Mouse (Mus musculus): ENCODE measurements at regions not wholly inside any gene's neighbourhood (a gene's known extent, or its start where the extent isn't known, plus 50 kb on each side); places are given as distances from the start of the nearest gene placed in this dataset.

DNA sequence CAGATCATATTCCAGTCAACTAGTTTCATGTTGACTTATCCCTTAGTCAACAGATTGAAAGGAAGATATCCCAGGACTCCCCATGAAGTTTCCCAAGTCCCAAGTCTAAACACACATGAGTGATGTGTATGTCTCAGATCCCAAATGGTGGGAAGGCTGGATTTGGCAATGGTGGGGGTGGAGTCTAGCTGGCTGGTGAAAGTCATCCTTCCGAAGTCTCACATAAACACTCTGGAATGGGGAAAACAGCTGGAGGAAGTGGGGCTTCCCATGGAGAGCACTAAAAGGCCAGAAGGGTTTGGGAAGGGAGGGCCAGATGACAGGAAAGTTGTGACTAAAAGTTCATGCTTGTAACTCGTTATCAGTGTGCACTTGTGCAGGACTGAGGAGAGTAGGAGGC is 628.8 kb upstream of the Id2 start:
- H3K27ac ChIP-seq (ENCODE audit: low read length), result no peak overlapping the region
- no peaks in the 10 kb centered on the region for H3K36me3 ChIP-seq (ENCODE audit: control insufficient read depth, insufficient read depth, low read length)
- no peaks in the 10 kb centered on the region for H3K27me3 ChIP-seq (ENCODE audit: control insufficient read depth, insufficient read depth, low read length)
- H3K9me3 ChIP-seq (ENCODE audit: control insufficient read depth, low read depth, low read length), result no peaks in the 10 kb centered on the region
- no peak overlapping the region for H3K4me2 ChIP-seq (replicated peaks; ENCODE audit: low read depth, low read length)
- no peak for ATAC-seq (ENCODE audit: insufficient number of reproducible peaks, insufficient read depth, low FRiP score, low read depth)
- H3K4me1 ChIP-seq (ENCODE audit: control insufficient read depth, insufficient read depth, low read length), result no peaks in the 10 kb centered on the region
- no peak overlapping the region for H3K9ac ChIP-seq (replicated peaks; ENCODE audit: low read depth, low read length)
- 15% methylated on average over 2 of the region's 2 CpGs for WGBS
- H3K4me3 ChIP-seq (ENCODE audit: low read depth, low read length), result no peak overlapping the region

DNA sequence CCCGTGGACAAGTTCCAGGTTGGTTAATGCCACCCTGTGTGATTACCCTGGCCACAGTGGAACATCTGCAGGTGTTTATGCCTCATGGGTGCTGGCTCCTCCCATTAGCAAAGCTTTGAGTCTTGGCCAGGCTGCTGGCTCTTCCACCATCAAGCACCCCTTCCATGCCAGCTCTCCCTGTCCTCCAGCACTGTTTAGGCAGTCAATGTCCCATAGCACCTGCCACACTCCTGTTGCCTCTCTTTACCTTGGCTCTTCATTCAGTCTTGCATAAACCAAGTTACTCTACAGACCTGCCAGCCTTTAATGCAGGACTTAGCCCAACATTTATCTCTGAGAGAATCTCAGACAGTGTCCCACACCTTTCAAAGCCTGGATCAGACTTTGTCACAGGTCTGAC is 614.2 kb upstream of the Id2 start:
- H3K4me2 ChIP-seq (replicated peaks; ENCODE audit: low read depth, low read length), result no peak overlapping the region
- H3K9me3 ChIP-seq (ENCODE audit: control insufficient read depth, low read depth, low read length), result no peaks in the 10 kb centered on the region
- no peaks in the 10 kb centered on the region for H3K4me1 ChIP-seq (ENCODE audit: control insufficient read depth, insufficient read depth, low read length)
- no peak overlapping the region for H3K9ac ChIP-seq (replicated peaks; ENCODE audit: low read depth, low read length)
- no peak for ATAC-seq (ENCODE audit: insufficient number of reproducible peaks, insufficient read depth, low FRiP score, low read depth)
- no peaks in the 10 kb centered on the region for H3K36me3 ChIP-seq (ENCODE audit: control insufficient read depth, insufficient read depth, low read length)
- no peak overlapping the region for H3K4me3 ChIP-seq (ENCODE audit: low read depth, low read length)
- 93% methylated on average over 1 of the region's 1 CpGs for WGBS
- no peaks in the 10 kb centered on the region for H3K27me3 ChIP-seq (ENCODE audit: control insufficient read depth, insufficient read depth, low read length)
- no peak overlapping the region for H3K27ac ChIP-seq (ENCODE audit: low read length)

DNA sequence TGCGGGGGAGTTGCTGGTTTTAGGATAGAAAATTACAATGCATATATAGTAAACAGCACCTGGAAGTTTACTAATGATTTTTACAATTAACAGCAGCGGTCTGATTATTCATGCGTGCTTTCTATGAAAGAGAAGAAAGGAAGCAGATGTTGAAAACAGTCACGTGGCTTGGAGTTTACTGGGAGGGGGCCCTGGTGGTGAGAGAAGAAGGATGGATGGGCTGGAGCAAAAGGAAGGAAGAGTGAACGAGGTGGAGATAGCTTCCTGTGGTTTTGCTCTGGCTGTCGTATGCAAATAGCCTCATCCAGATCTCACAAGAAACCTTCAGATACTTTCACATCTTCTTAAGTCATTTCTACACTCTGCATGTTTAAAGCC is 606.1 kb upstream of the Id2 start:
- WGBS, result 24% methylated on average over 6 of the region's 6 CpGs
- no peak for ATAC-seq (ENCODE audit: insufficient number of reproducible peaks, insufficient read depth, low FRiP score, low read depth)
- Histone ChIP-seq H3K4me1 (ENCODE audit: control insufficient read depth, insufficient read depth, low read length) (no peaks in the 10 kb centered on the region), H3K4me2 (replicated peaks; ENCODE audit: low read depth, low read length) (peak overlapping the region; percentile 29), H3K36me3 (ENCODE audit: control insufficient read depth, insufficient read depth, low read length) (no peaks in the 10 kb centered on the region), H3K9ac (replicated peaks; ENCODE audit: low read depth, low read length) (no peak overlapping the region), H3K9me3 (ENCODE audit: control insufficient read depth, low read depth, low read length) (no peaks in the 10 kb centered on the region), H3K27me3 (ENCODE audit: control insufficient read depth, insufficient read depth, low read length) (no peaks in the 10 kb centered on the region), H3K4me3 (ENCODE audit: low read depth, low read length) (no peak overlapping the region), H3K27ac (ENCODE audit: low read length) (no peak overlapping the region)

DNA sequence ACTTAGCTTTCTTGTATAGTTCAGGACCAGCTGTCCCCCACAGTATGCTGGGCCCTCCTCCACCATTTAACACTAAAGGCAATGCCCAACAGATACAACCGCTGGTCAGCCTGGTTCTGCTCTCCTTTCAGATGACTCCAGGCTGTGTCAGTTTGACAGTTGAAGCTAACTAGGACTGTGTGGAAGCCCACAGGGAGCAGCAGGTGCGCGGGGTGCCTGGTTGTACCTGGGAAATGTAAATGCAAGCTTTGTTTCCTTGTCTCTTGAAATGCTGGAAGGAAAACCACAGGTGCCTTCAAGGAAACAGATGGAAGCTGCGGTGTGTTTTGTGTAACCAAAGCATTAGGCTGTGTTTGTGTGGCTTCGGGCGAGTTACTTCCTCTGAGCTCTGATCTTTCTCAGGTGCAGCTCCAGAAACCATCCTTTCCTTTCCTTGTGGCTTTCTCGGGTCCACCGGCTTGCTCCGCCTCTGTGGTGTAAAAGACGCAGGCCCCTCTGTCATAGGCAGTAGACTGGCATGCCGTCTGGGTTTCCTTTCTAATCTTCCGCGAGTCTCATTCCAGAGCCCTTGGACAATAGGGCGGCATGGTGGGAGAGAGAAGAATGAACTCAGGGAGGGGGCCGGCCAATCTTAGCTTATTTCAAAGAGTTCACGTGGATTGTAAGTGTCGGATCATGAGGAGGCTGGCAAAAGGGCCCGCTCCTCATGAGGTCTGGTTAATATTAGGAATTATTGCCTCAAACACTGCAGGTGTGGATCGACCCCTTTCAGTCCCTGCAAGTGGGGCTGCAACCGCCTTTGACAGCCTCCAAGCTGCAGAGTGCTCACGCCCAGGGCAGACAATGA is 605.5 kb upstream of the Id2 start:
- WGBS, result 20% methylated on average over 21 of the region's 21 CpGs
- Histone ChIP-seq H3K4me3 (ENCODE audit: low read depth, low read length) (no peak overlapping the region), H3K4me2 (replicated peaks; ENCODE audit: low read depth, low read length) (peak overlapping the region; percentile 29), H3K36me3 (ENCODE audit: control insufficient read depth, insufficient read depth, low read length) (no peaks in the 10 kb centered on the region), H3K27ac (ENCODE audit: low read length) (no peak overlapping the region), H3K9ac (replicated peaks; ENCODE audit: low read depth, low read length) (no peak overlapping the region), H3K4me1 (ENCODE audit: control insufficient read depth, insufficient read depth, low read length) (no peaks in the 10 kb centered on the region), H3K27me3 (ENCODE audit: control insufficient read depth, insufficient read depth, low read length) (no peaks in the 10 kb centered on the region), H3K9me3 (ENCODE audit: control insufficient read depth, low read depth, low read length) (no peaks in the 10 kb centered on the region)
- ATAC-seq (ENCODE audit: insufficient number of reproducible peaks, insufficient read depth, low FRiP score, low read depth), result no peak

DNA sequence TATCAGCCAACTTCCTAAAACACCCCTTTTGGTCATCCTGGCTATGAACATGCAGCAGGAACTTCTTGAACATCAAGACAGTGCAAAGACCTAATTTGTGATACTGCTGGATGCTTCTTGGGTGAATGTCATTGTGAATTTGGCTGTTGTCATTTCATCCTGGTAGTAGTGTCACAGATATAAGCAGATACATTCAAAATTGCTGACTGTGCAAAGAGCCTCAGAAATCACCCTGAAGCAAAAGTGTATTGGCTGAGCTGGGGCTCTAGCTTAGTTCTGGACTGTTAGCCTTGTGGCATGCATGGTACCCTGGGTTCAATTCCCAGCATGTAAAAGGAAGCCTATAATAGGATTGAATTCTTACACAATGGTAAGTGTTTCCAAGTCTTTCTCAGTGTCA is 590.1 kb upstream of the Id2 start:
- H3K9me3 ChIP-seq (ENCODE audit: control insufficient read depth, low read depth, low read length), result no peaks in the 10 kb centered on the region
- H3K27me3 ChIP-seq (ENCODE audit: control insufficient read depth, insufficient read depth, low read length), result no peaks in the 10 kb centered on the region
- no peak overlapping the region for H3K4me2 ChIP-seq (replicated peaks; ENCODE audit: low read depth, low read length)
- no peaks in the 10 kb centered on the region for H3K4me1 ChIP-seq (ENCODE audit: control insufficient read depth, insufficient read depth, low read length)
- H3K27ac ChIP-seq (ENCODE audit: low read length), result no peak overlapping the region
- no peaks in the 10 kb centered on the region for H3K36me3 ChIP-seq (ENCODE audit: control insufficient read depth, insufficient read depth, low read length)
- no peak overlapping the region for H3K9ac ChIP-seq (replicated peaks; ENCODE audit: low read depth, low read length)
- no peak for ATAC-seq (ENCODE audit: insufficient number of reproducible peaks, insufficient read depth, low FRiP score, low read depth)
- H3K4me3 ChIP-seq (ENCODE audit: low read depth, low read length), result no peak overlapping the region

DNA sequence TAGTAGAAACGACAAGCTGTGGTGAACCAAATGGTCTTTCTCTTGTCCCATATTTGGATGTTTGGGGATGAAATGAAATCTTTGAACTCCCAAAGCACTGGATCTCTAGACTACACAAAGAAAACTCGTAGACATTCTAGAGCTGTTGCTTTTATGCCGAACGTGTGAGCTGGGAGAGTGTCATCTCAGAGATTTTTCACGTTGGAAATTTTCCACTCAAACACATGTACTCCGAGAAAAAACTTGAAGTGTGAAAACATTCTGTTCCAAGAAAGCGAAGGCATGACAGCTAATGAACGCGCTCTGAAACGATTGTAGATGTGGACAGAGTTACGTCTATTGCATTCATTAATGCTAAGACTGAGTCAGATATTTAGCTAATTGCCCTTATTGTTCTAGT is 579.7 kb upstream of the Id2 start:
- no peak overlapping the region for H3K27ac ChIP-seq (ENCODE audit: low read length)
- 85% methylated on average over 11 of the region's 11 CpGs for WGBS

DNA sequence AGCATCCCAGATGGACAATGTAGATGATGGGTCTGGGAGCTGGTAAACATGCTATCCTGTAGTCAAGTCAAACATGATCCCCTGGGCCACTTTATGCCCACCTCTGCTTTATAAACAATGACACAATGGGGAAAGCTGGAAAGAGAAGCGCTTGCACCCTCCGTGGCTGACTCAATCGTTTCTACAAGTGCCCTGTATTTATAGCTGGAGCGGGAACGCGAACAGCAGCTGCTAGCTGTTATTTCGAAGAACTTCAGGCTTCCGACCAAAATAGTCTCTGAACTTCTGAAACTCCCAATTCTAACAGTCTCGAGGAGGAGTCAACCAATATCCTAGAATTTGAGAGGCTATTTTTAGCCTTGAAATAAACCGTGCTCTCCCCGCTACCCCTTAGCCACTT is 571.4 kb upstream of the Id2 start:
- ATAC-seq (ENCODE audit: insufficient number of reproducible peaks, insufficient read depth, low FRiP score, low read depth), result no peak
- Histone ChIP-seq H3K4me1 (ENCODE audit: control insufficient read depth, insufficient read depth, low read length) (no peaks in the 10 kb centered on the region), H3K27me3 (ENCODE audit: control insufficient read depth, insufficient read depth, low read length) (no peaks in the 10 kb centered on the region), H3K9ac (replicated peaks; ENCODE audit: low read depth, low read length) (no peak overlapping the region), H3K27ac (ENCODE audit: low read length) (no peak overlapping the region), H3K36me3 (ENCODE audit: control insufficient read depth, insufficient read depth, low read length) (no peaks in the 10 kb centered on the region), H3K9me3 (ENCODE audit: control insufficient read depth, low read depth, low read length) (no peaks in the 10 kb centered on the region), H3K4me2 (replicated peaks; ENCODE audit: low read depth, low read length) (no peak overlapping the region), H3K4me3 (ENCODE audit: low read depth, low read length) (no peak overlapping the region)
- 69% methylated on average over 11 of the region's 11 CpGs for WGBS

More for the DNA sequence above, 579.7 kb upstream of the Id2 start:
- Histone ChIP-seq H3K9ac (replicated peaks; ENCODE audit: low read depth, low read length) (no peak overlapping the region), H3K4me2 (replicated peaks; ENCODE audit: low read depth, low read length) (no peak overlapping the region), H3K9me3 (ENCODE audit: control insufficient read depth, low read depth, low read length) (no peaks in the 10 kb centered on the region), H3K36me3 (ENCODE audit: control insufficient read depth, insufficient read depth, low read length) (no peaks in the 10 kb centered on the region), H3K4me3 (ENCODE audit: low read depth, low read length) (no peak overlapping the region), H3K27me3 (ENCODE audit: control insufficient read depth, insufficient read depth, low read length) (no peaks in the 10 kb centered on the region), H3K4me1 (ENCODE audit: control insufficient read depth, insufficient read depth, low read length) (no peaks in the 10 kb centered on the region)
- ATAC-seq (ENCODE audit: insufficient number of reproducible peaks, insufficient read depth, low FRiP score, low read depth), result no peak

DNA sequence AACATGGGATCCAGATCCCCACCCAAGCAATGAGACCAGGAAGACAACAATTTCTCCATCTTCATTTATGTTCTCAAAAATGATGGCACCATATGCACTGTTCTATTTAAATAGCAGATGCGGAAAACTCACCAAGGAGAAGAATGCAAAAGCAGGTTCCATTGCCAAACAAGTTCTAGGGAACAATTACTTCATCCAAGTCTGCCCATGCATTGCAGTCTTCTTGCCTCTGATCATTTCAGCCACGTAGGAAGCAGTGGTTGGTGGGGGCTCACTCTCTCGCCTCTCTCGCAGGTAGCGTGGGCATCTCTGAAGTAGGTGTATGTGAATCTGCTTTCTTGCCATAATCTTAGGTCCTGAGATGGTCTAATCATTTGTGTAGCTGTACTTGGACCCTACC is 557.5 kb upstream of the Id2 start:
- H3K4me2 ChIP-seq (replicated peaks; ENCODE audit: low read depth, low read length), result no peak overlapping the region
- 89% methylated on average over 5 of the region's 5 CpGs for WGBS
- ATAC-seq (ENCODE audit: insufficient number of reproducible peaks, insufficient read depth, low FRiP score, low read depth), result no peak
- H3K36me3 ChIP-seq (ENCODE audit: control insufficient read depth, insufficient read depth, low read length), result no peaks in the 10 kb centered on the region
- no peak overlapping the region for H3K4me3 ChIP-seq (ENCODE audit: low read depth, low read length)
- no peaks in the 10 kb centered on the region for H3K9me3 ChIP-seq (ENCODE audit: control insufficient read depth, low read depth, low read length)
- H3K4me1 ChIP-seq (ENCODE audit: control insufficient read depth, insufficient read depth, low read length), result no peaks in the 10 kb centered on the region
- no peak overlapping the region for H3K27ac ChIP-seq (ENCODE audit: low read length)
- no peak overlapping the region for H3K9ac ChIP-seq (replicated peaks; ENCODE audit: low read depth, low read length)
- no peaks in the 10 kb centered on the region for H3K27me3 ChIP-seq (ENCODE audit: control insufficient read depth, insufficient read depth, low read length)

DNA sequence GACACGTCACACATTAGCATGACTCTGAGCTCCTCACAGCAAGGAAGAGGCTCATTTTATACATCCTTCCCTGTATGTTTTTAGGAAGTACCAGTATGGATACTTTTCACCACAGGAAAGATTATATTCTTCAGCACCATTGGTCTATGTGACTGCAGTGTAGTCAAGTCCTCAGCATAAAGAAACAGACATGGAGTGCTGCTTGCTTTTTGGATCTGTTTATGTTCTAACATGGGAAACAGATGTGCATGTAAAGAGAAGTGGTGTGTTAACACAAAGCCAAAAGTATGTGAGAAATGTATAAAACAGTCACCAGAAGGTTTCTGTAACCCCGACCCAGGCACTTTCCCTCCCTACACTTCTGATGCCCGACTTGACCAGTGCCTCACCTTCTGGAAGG is 553.3 kb upstream of the Id2 start:
- no peak for ATAC-seq (ENCODE audit: insufficient number of reproducible peaks, insufficient read depth, low FRiP score, low read depth)
- Histone ChIP-seq H3K4me1 (ENCODE audit: control insufficient read depth, insufficient read depth, low read length) (no peaks in the 10 kb centered on the region), H3K27me3 (ENCODE audit: control insufficient read depth, insufficient read depth, low read length) (no peaks in the 10 kb centered on the region), H3K27ac (ENCODE audit: low read length) (no peak overlapping the region), H3K4me3 (ENCODE audit: low read depth, low read length) (no peak overlapping the region), H3K4me2 (replicated peaks; ENCODE audit: low read depth, low read length) (no peak overlapping the region), H3K9ac (replicated peaks; ENCODE audit: low read depth, low read length) (no peak overlapping the region), H3K9me3 (ENCODE audit: control insufficient read depth, low read depth, low read length) (no peaks in the 10 kb centered on the region), H3K36me3 (ENCODE audit: control insufficient read depth, insufficient read depth, low read length) (no peaks in the 10 kb centered on the region)
- 58% methylated on average over 3 of the region's 3 CpGs for WGBS
